Mouse (Mus musculus): ENCODE measurements around the gene Srebf2. TPM values are rescaled to one million over a fixed set of nuclear protein-coding genes. Genes with fewer than 3 reads are reported as not detected.

Gene Srebf2
- polyA plus RNA-seq (2012; rRNA removed): 273 and 329 TPM in 2 replicates

GRCm38 (mm10) chr15:82146770-82147610 lies at the start of gene Srebf2:
Gene Srebf2, plus strand, starts transcription at chr15:82147181.

GRCm38 (mm10) chr15:82127426-82128374 lies 19.3 kb upstream of the Srebf2 start, which contains the start of gene Ccdc134:
Gene Ccdc134, plus strand, starts transcription at chr15:82127922.

GRCm38 (mm10) chr15:82212752-82213063 lies 65.7 kb downstream of the Srebf2 start, which contains the start of gene Shisa8:
Gene Shisa8, minus strand, starts transcription at chr15:82212815.

GRCm38 (mm10) chr15:82223657-82224601 lies 76.9 kb downstream of the Srebf2 start, which contains the start of gene Tnfrsf13c:
Gene Tnfrsf13c, minus strand, starts transcription at chr15:82224369.

GRCm38 (mm10) chr15:82244115-82244804 lies 97.3 kb downstream of the Srebf2 start, which contains the start of gene Cenpm:
Gene Cenpm, minus strand, starts transcription at chr15:82244748.

GRCm38 (mm10) chr15:82252097-82252496 lies 105.1 kb downstream of the Srebf2 start, which contains the start of gene 1500009C09Rik:
Gene 1500009C09Rik, plus strand, starts transcription at chr15:82252397.

Other genes starting within 250 kb of the Srebf2 start
- 7.0 and 8.9 TPM in 2 replicates for gene Polr3h, start 220.9 kb upstream of the Srebf2 start, polyA plus RNA-seq (2012; rRNA removed)
- 9.0 and 10.8 TPM in 2 replicates for gene Csdc2, start 210.4 kb upstream of the Srebf2 start, polyA plus RNA-seq (2012; rRNA removed)
- gene Pmm1, start 186.3 kb upstream of the Srebf2 start, polyA plus RNA-seq (2012; rRNA removed): 52.9 and 54.6 TPM in 2 replicates
- not detected in 2 replicates for gene 1700029P11Rik, start 166.6 kb upstream of the Srebf2 start, polyA plus RNA-seq (2012; rRNA removed)
- gene Xrcc6, start 159.3 kb upstream of the Srebf2 start, polyA plus RNA-seq (2012; rRNA removed): 8.4 and 8.8 TPM in 2 replicates
- 21.9 and 26.4 TPM in 2 replicates for gene Desi1, start 113.3 kb upstream of the Srebf2 start, polyA plus RNA-seq (2012; rRNA removed)
- gene Snu13, start 99.6 kb upstream of the Srebf2 start, polyA plus RNA-seq (2012; rRNA removed): 28.5 and 37.8 TPM in 2 replicates
- gene 4930407I10Rik, start 88.0 kb upstream of the Srebf2 start, polyA plus RNA-seq (2012; rRNA removed): not detected in 2 replicates
- gene Mei1, start 77.2 kb upstream of the Srebf2 start, polyA plus RNA-seq (2012; rRNA removed): not detected in 2 replicates
- 9.7 and 10.2 TPM in 2 replicates for gene Ccdc134, start 19.3 kb upstream of the Srebf2 start, polyA plus RNA-seq (2012; rRNA removed)
- 0.20 and 0.28 TPM in 2 replicates for gene Shisa8, start 65.6 kb downstream of the Srebf2 start, polyA plus RNA-seq (2012; rRNA removed)
- 2.9 and 7.8 TPM in 2 replicates for gene Tnfrsf13c, start 77.2 kb downstream of the Srebf2 start, polyA plus RNA-seq (2012; rRNA removed)
- 18.0 and 25.1 TPM in 2 replicates for gene Cenpm, start 97.6 kb downstream of the Srebf2 start, polyA plus RNA-seq (2012; rRNA removed)
- 0.09 TPM in 2 replicates for gene 1500009C09Rik, start 105.2 kb downstream of the Srebf2 start, polyA plus RNA-seq (2012; rRNA removed)
- 0.57 and 0.87 TPM in 2 replicates for gene Sept3, start 127.7 kb downstream of the Srebf2 start, polyA plus RNA-seq (2012; rRNA removed)
- 0.13 and 0.66 TPM in 2 replicates for gene Wbp2nl, start 151.8 kb downstream of the Srebf2 start, polyA plus RNA-seq (2012; rRNA removed)
- 385 and 410 TPM in 2 replicates for gene Naga, start 191.7 kb downstream of the Srebf2 start, polyA plus RNA-seq (2012; rRNA removed)
- 0.95 and 1.2 TPM in 2 replicates for gene Pheta2, start 191.8 kb downstream of the Srebf2 start, polyA plus RNA-seq (2012; rRNA removed)
- gene Smdt1, start 191.8 kb downstream of the Srebf2 start, polyA plus RNA-seq (2012; rRNA removed): 259 and 323 TPM in 2 replicates
- 457 and 560 TPM in 2 replicates for gene Ndufa6, start 207.1 kb downstream of the Srebf2 start, polyA plus RNA-seq (2012; rRNA removed)
- 55.6 and 68.7 TPM in 2 replicates for gene Cyp2d22, start 233.1 kb downstream of the Srebf2 start, polyA plus RNA-seq (2012; rRNA removed)
- 0.09 and 0.22 TPM in 2 replicates for gene Cyp2d11, start 246.8 kb downstream of the Srebf2 start, polyA plus RNA-seq (2012; rRNA removed)

Data from colon, adult 2 months (tissue).